Mouse (Mus musculus) midbrain, embryonic 12.5 days (tissue): ENCODE results near the gene Slc17a5. TPM values are rescaled to one million over a fixed set of nuclear protein-coding genes. Genes with fewer than 3 reads are reported as not detected.

Source experiments
- ATAC-seq: fragments of 200-750 bp; cut with Nextera tagmentation; 2 replicates; pipeline ENCODE4 v1.8.0; 2017; ENCODE audit warnings: low read depth, moderate TSS enrichment, moderate library complexity; ENCODE audit not compliant: low FRiP score
- H3K27ac ChIP-seq: fragments of 300-500 bp; sonication (generic); replicated peaks from 2 replicates; pipeline ENCODE4 v1.5.1; 2016; ENCODE audit warnings: mild to moderate bottlenecking
- H3K27me3 ChIP-seq: fragments of 300-500 bp; sonication (generic); 2 replicates; pipeline ENCODE4 v1.6.1; 2016; ENCODE audit warnings: mild to moderate bottlenecking
- H3K36me3 ChIP-seq: fragments of 300-500 bp; sonication (generic); 2 replicates; pipeline ENCODE4 v1.6.1; 2016
- H3K4me1 ChIP-seq: fragments of 300-500 bp; sonication (generic); 2 replicates; pipeline ENCODE4 v1.6.1; 2016
- H3K4me2 ChIP-seq: fragments of 300-500 bp; sonication (generic); replicated peaks from 2 replicates; pipeline ENCODE4 v1.6.1; 2016; ENCODE audit warnings: mild to moderate bottlenecking, moderate library complexity
- H3K4me3 ChIP-seq: fragments of 300-500 bp; sonication (generic); 2 replicates; pipeline ENCODE4 v1.5.1; 2016; ENCODE audit warnings: mild to moderate bottlenecking
- H3K9ac ChIP-seq: fragments of 300-500 bp; sonication (generic); replicated peaks from 2 replicates; pipeline ENCODE4 v1.6.1; 2016; ENCODE audit warnings: mild to moderate bottlenecking, moderate library complexity
- H3K9me3 ChIP-seq: fragments of 300-500 bp; sonication (generic); 2 replicates; pipeline ENCODE4 v1.6.1; 2016; ENCODE audit warnings: mild to moderate bottlenecking
- WGBS: fragments of 180-500 bp; shearing (Covaris S2); methylation state at CpG from one replicate; pipeline ENCODE4 v1.1.7; 2016; 5-methylcytosine and 5-hydroxymethylcytosine counted together
- polyA plus RNA-seq: library from polyadenylated mRNA; unstranded; fragments of >200 nt; fragmentation: Nextera tagmentation; extraction: Ambion mirVana; gene quantifications from 2 replicates; pipeline ENCODE4 v1.2.1, GENCODE M21; 2016

Gene Slc17a5
- polyA plus RNA-seq, 1 experiment from 2014 or later = 13.9 TPM

GRCm38 (mm10) chr9:78511705-78512104, 76.1 kb downstream of the Slc17a5 start:
- Histone ChIP-seq H3K27ac (no peak overlapping the region), H3K9ac (no peak overlapping the region), H3K9me3 (no peaks in the 10 kb centered on the region), H3K4me2 (no peak overlapping the region), H3K36me3 (no peaks in the 10 kb centered on the region), H3K4me3 (no peak overlapping the region), H3K4me1 (no peaks in the 10 kb centered on the region), H3K27me3 (no peaks in the 10 kb centered on the region)
- ATAC-seq = no peak
- 90% methylated on average over 5 of the region's 5 CpGs for whole genome bisulfite sequencing

DNA sequence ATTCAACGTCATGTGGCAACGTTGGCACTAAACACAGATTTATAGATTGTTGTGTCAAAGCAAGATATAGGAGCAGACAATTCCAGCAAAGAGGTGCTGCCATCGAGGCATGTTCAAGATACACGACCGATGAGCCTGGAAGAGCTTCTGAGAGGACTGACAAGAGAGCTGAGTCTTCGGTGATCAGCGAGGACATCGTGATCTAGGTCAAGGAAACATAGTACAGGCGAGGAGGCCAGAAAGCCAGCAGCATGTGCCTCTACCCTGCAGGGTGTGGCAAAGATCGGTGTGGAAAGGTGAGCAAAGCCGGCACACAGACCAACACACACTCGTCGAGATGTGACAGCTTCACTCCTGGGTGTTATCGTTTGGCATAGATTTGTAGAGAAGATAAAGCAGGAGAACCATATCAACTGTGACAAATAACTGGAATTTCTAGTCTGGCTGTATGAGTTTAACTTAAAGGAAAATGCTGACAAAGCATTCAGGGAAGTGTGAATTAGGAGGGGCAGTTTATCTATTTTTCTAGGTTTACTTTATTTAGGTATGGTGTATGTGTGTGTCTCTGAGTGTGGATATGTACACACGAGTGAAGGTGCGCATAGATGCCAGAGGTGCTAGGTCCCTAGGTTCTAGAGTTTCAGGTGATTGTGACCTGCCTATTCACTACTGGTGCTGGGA, 79.6 kb downstream of the Slc17a5 start:
- H3K4me1 ChIP-seq = peaks cover 6% of the 10 kb centered on the region
- no peaks in the 10 kb centered on the region for H3K36me3 ChIP-seq
- no peak overlapping the region for H3K4me2 ChIP-seq
- no peak for ATAC-seq
- no peaks in the 10 kb centered on the region for H3K27me3 ChIP-seq
- H3K9ac ChIP-seq = no peak overlapping the region
- no peak overlapping the region for H3K27ac ChIP-seq
- 92% methylated on average over 16 of the region's 16 CpGs for WGBS
- no peak overlapping the region for H3K4me3 ChIP-seq
- H3K9me3 ChIP-seq = no peaks in the 10 kb centered on the region

GRCm38 (mm10) chr9:78506722-78507077, 81.1 kb downstream of the Slc17a5 start:
- H3K9ac ChIP-seq = no peak overlapping the region
- H3K27me3 ChIP-seq = no peaks in the 10 kb centered on the region

GRCm38 (mm10) chr9:78506002-78506721, 81.7 kb downstream of the Slc17a5 start:
- H3K4me2 ChIP-seq = no peak overlapping the region
- no peaks in the 10 kb centered on the region for H3K9me3 ChIP-seq
- H3K36me3 ChIP-seq = no peaks in the 10 kb centered on the region
- no peak for ATAC-seq
- no peak overlapping the region for H3K9ac ChIP-seq
- WGBS = 70% methylated on average over 11 of the region's 11 CpGs
- H3K27ac ChIP-seq = no peak overlapping the region
- no peaks in the 10 kb centered on the region for H3K27me3 ChIP-seq
- peaks cover 19% of the 10 kb centered on the region for H3K4me1 ChIP-seq
- no peak overlapping the region for H3K4me3 ChIP-seq

More at GRCm38 (mm10) chr9:78506722-78507077, 81.1 kb downstream of the Slc17a5 start:
- Histone ChIP-seq H3K4me2 (no peak overlapping the region), H3K4me1 (peaks cover 16% of the 10 kb centered on the region), H3K36me3 (no peaks in the 10 kb centered on the region), H3K27ac (no peak overlapping the region), H3K4me3 (no peak overlapping the region), H3K9me3 (no peaks in the 10 kb centered on the region)
- 88% methylated on average over 7 of the region's 7 CpGs for WGBS
- no peak for ATAC-seq

DNA sequence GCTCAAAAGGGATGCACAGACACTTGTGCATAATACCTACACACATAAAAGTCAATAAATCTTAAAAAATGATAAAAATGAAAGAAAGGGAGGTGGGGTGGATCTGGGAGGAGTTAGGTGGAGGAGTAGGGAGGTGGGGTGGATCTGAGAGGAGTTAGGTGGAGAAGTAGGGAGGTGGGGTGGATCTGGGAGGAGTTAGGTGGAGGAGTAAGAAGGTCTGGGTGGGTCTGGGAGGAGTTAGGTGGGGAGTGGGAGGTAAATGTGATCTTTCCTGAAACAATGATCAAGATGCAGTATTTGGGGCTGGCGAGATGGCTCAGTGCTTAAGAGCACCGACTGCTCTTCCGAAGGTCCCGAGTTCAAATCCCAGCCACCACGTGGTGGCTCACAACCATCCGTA, 82.6 kb downstream of the Slc17a5 start:
- Histone ChIP-seq H3K9ac (no peak overlapping the region), H3K9me3 (no peaks in the 10 kb centered on the region), H3K4me3 (no peak overlapping the region), H3K27me3 (no peaks in the 10 kb centered on the region), H3K4me1 (peaks cover 23% of the 10 kb centered on the region), H3K4me2 (no peak overlapping the region), H3K36me3 (no peaks in the 10 kb centered on the region), H3K27ac (no peak overlapping the region)
- ATAC-seq = no peak
- 96% methylated on average over 6 of the region's 6 CpGs for WGBS

- WGBS = 78% methylated on average over 3 of the region's 3 CpGs
Measured at GRCm38 (mm10) chr9:78504679-78505078, 83.2 kb downstream of the Slc17a5 start.

DNA sequence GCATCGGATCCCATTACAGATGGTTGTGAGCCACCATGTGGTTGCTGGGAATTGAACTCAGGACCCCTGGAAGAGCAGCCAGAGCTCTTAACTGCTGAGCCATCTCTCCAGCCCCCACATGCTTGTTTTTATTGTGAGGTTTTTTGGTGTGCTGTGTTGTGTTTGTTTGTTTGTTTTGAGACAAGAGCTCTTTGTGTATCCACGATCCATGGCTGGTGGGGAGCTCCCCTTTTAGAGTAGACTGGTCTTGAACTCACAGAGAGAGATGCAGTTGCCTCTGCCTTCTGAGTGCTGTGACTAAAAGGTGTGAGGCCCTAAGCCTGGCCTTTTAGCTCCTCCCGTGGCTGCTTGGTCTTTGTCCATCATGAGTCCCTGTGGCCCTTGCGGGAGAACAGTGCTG, 83.7 kb downstream of the Slc17a5 start:
- Histone ChIP-seq H3K27ac (peak overlapping the region; percentile 96), H3K4me1 (peaks cover 23% of the 10 kb centered on the region), H3K9ac (no peak overlapping the region), H3K27me3 (no peaks in the 10 kb centered on the region), H3K4me2 (no peak overlapping the region), H3K9me3 (no peaks in the 10 kb centered on the region), H3K4me3 (no peak overlapping the region), H3K36me3 (no peaks in the 10 kb centered on the region)
- ATAC-seq = no peak
- 67% methylated on average over 4 of the region's 4 CpGs for WGBS

More at GRCm38 (mm10) chr9:78504679-78505078, 83.2 kb downstream of the Slc17a5 start:
- ATAC-seq = no peak
- H3K4me1 ChIP-seq = peaks cover 23% of the 10 kb centered on the region
- H3K36me3 ChIP-seq = no peaks in the 10 kb centered on the region
- H3K4me2 ChIP-seq = no peak overlapping the region
- no peak overlapping the region for H3K4me3 ChIP-seq
- no peaks in the 10 kb centered on the region for H3K9me3 ChIP-seq
- peak overlapping the region; percentile 96; the same call in 1 of the 2 replicates for H3K27ac ChIP-seq
- H3K9ac ChIP-seq = no peak overlapping the region
- H3K27me3 ChIP-seq = no peaks in the 10 kb centered on the region

DNA sequence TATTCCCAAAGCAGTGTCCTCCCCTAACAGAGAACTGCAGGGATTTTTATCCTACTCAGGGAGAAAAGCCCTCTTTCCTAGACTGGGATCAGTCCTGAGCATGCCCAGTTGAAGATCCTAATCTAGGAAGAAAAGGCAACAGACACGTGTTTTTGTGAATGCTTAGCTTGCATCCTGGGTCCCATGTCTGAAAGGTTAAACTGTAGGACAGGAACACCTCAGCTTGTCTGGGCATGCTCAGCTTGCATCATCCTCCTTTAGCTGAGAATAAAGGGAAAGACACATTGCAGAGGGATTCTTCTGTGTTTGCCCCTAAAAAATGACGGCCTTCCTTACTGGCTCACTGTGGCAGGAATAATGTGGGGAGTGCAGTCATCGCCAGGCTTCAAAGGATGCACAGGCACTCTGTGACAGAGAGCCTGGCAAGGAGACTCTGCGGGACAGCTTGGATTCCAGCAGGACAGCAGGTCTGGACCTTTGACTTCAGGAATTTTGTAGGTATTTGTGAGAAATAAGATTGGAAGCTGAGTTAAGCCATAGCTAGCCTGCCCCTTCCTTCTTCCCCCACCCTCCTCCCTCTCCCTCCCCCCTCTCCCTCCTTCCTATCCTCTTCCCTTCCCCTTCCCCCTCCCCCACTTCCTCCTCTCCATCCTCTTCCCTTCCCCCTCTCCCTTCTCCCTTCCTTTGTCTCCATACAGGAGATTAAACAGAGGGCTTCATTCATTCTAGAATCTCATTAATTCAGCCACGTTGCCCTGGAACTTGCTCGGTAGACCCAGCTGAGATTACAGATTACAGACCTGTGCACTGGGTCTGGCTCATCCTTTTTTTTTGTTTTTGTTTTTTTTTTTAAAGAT, 84.4 kb downstream of the Slc17a5 start:
- peak; percentile 76 for ATAC-seq
- 2% methylated on average over 6 of the region's 6 CpGs for WGBS
- Histone ChIP-seq H3K36me3 (no peaks in the 10 kb centered on the region), H3K27ac (peak overlapping the region; percentile 96), H3K9me3 (no peaks in the 10 kb centered on the region), H3K27me3 (no peaks in the 10 kb centered on the region), H3K4me2 (peak overlapping the region; percentile 38), H3K9ac (peak overlapping the region; percentile 29; the same call in 1 of the 2 replicates), H3K4me1 (peaks cover 23% of the 10 kb centered on the region), H3K4me3 (peak overlapping the region; percentile 21)

DNA sequence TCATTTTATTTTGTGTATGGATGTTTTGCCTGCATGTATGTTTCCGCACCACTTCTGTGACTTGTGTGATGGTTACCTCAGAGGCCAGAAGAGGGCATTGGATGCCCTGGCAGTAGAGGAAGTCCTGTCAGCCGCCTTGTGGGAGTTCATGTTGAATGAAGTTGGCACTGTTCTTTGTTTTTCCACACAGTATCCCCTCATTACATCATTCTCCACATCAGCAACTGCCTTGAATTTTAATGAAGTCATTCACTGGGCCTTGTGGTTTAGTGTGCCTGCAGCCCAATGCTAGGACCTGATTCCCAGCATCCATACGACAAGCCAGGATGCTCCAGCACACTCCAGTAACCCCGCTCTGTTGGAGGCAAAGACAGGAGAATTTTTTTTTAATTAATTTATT, 86.6 kb downstream of the Slc17a5 start:
- 74% methylated on average over 4 of the region's 4 CpGs for WGBS
- ATAC-seq = no peak
- no peak overlapping the region for H3K9ac ChIP-seq
- H3K4me3 ChIP-seq = no peak overlapping the region
- no peaks in the 10 kb centered on the region for H3K27me3 ChIP-seq
- H3K27ac ChIP-seq = no peak overlapping the region
- H3K4me1 ChIP-seq = peaks cover 23% of the 10 kb centered on the region
- H3K4me2 ChIP-seq = no peak overlapping the region
- no peaks in the 10 kb centered on the region for H3K9me3 ChIP-seq
- H3K36me3 ChIP-seq = no peaks in the 10 kb centered on the region

- Histone ChIP-seq H3K4me2 (no peak overlapping the region), H3K9ac (no peak overlapping the region), H3K9me3 (no peaks in the 10 kb centered on the region), H3K27me3 (no peaks in the 10 kb centered on the region), H3K4me1 (peaks cover 23% of the 10 kb centered on the region), H3K4me3 (no peak overlapping the region), H3K27ac (no peak overlapping the region), H3K36me3 (no peaks in the 10 kb centered on the region)
- ATAC-seq = no peak
- 76% methylated on average over 3 of the region's 3 CpGs for WGBS
Measured at GRCm38 (mm10) chr9:78500386-78500785, 87.5 kb downstream of the Slc17a5 start.

GRCm38 (mm10) chr9:78493171-78493570, 94.7 kb downstream of the Slc17a5 start:
- 87% methylated on average over 7 of the region's 7 CpGs for WGBS

DNA sequence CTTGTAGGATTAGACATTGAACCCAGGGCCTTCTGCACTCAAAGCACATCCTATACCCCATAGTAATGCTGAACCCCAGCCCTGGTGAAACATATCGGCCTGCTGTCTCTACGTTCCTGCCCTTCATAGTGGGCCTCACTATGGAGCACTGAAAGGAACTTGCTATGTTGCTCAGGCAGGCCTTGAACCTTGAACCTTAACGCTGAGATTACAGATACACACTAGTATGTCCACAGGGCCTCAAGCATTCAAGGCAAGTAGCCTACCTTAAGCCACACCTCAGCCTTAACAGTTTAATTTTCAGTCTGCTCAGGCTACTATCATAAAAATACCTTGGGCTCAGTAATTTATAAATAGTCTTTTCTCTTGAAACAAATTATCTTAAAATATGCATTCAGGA, 95.6 kb downstream of the Slc17a5 start:
- peaks cover 10% of the 10 kb centered on the region for H3K4me1 ChIP-seq
- 89% methylated on average over 3 of the region's 3 CpGs for WGBS
- ATAC-seq = no peak

More at GRCm38 (mm10) chr9:78493171-78493570, 94.7 kb downstream of the Slc17a5 start:
- Histone ChIP-seq H3K27me3 (no peaks in the 10 kb centered on the region), H3K4me2 (no peak overlapping the region), H3K27ac (no peak overlapping the region), H3K4me3 (no peak overlapping the region), H3K4me1 (peaks cover 10% of the 10 kb centered on the region), H3K9me3 (no peaks in the 10 kb centered on the region), H3K9ac (no peak overlapping the region), H3K36me3 (no peaks in the 10 kb centered on the region)
- no peak for ATAC-seq

More for the DNA sequence above, 95.6 kb downstream of the Slc17a5 start:
- Histone ChIP-seq H3K4me3 (no peak overlapping the region), H3K36me3 (no peaks in the 10 kb centered on the region), H3K9ac (no peak overlapping the region), H3K27ac (no peak overlapping the region), H3K9me3 (no peaks in the 10 kb centered on the region), H3K27me3 (no peaks in the 10 kb centered on the region), H3K4me2 (no peak overlapping the region)
